Mouse (Mus musculus) Patski (cell line): ENCODE data around the gene Vmn1r118. TPM values are rescaled to one million over a fixed set of nuclear protein-coding genes. Genes with fewer than 3 reads are reported as not detected.
"Not testable (repeated sequence)": the region's sequence is repeated elsewhere in the genome, so short reads cannot be mapped to it uniquely, and the experiment has no call there.

ENCODE experiments used
- ATAC-seq: fragments of 100-300 bp; one replicate; pipeline ENCODE4 v1.8.0; 2021
- CTCF ChIA-PET: fragments of 350-600 bp; sonication (Branson Sonifier 250); formaldehyde crosslinking; loops from one replicate; lab custom pipeline; 2022; ENCODE audit warnings: inconsistent platforms; lab: Charles Lee
- POLR2A ChIA-PET: fragments of 350-600 bp; sonication (Branson Sonifier 250); formaldehyde crosslinking; loops from one replicate; lab custom pipeline; 2022; ENCODE audit warnings: antibody characterized with exemption, inconsistent platforms; lab: Charles Lee
- DNase-seq: peaks from one replicate; pipeline ENCODE4 v3.0.0-alpha.2; 2011; ENCODE audit warnings: low read depth, low spot score
- H3K27me3 ChIP-seq: fragments of 371-371 bp; one replicate; pipeline ENCODE4 v1.5.1; 2021
- in situ Hi-C: fragments of 300-500 bp; cut with MboI; formaldehyde crosslinking; loops from 3 replicates; pipeline ENCODE4 v1.11.1; 2018; ENCODE audit warnings: low pct_unique_long_range_greater_than_20kb, mixed read lengths
- polyA plus RNA-seq: library from polyadenylated mRNA; unstranded; gene quantifications from one replicate; pipeline ENCODE4 v1.2.3, GENCODE M21; 2021

Vmn1r118 gene
- polyA plus RNA-seq, result not detected

DNA sequence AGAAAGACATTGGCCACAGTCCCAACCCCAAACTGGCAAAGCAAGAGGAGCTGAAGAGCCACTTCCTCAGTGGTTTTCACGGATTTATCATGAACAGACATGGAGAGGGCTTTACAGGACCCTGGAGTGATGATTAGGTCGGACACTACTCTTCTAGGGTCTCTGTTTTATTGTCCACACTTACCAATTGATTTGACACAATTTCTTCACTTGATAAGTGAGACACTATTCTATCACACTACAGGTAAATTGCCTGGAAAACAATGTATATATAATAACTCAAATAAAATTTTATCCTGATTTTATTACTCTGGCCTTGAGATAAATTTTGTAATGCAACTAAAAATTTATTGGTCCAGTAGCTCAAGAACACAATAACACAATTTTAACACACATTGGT, at the start of gene Vmn1r118:
Vmn1r118 (minus strand) TSS at position 101 of the 400 bp plus-strand sequence.
- H3K27me3 ChIP-seq, DNase-seq, CTCF ChIA-PET, ATAC-seq, in situ Hi-C loops, POLR2A ChIA-PET: not testable (repeated sequence)

GRCm38 (mm10) chr7:20884021-20884420, 28.1 kb downstream of the Vmn1r118 start, which contains the start of gene Vmn1r117:
TSS of gene Vmn1r117 (minus strand) at chr7:20884121.
- in situ Hi-C loops, POLR2A ChIA-PET, CTCF ChIA-PET, H3K27me3 ChIP-seq, ATAC-seq, DNase-seq: not testable (repeated sequence)

GRCm38 (mm10) chr7:20871956-20872355, 40.2 kb downstream of the Vmn1r118 start, which contains the start of gene Vmn1r116:
TSS of gene Vmn1r116 (plus strand) at chr7:20872256.
- ATAC-seq, CTCF ChIA-PET, POLR2A ChIA-PET, in situ Hi-C loops, DNase-seq, H3K27me3 ChIP-seq: not testable (repeated sequence)

Other genes starting within 250 kb of the Vmn1r118 start
- gene Vmn1r107, start 243.4 kb downstream of the Vmn1r118 start, polyA plus RNA-seq, result not detected
- not detected for gene Vmn1r111, start 209.1 kb downstream of the Vmn1r118 start, polyA plus RNA-seq
- gene Gm10668, start 181.7 kb downstream of the Vmn1r118 start, polyA plus RNA-seq, result not detected
- not detected for gene Vmn1r112, start 141.2 kb downstream of the Vmn1r118 start, polyA plus RNA-seq
- not detected for gene Vmn1r113, start 125.1 kb downstream of the Vmn1r118 start, polyA plus RNA-seq
- gene Vmn1r114, start 100.2 kb downstream of the Vmn1r118 start, polyA plus RNA-seq, result not detected
- gene Vmn1r115, start 67.4 kb downstream of the Vmn1r118 start, polyA plus RNA-seq, result not detected
- not detected for gene Vmn1r116, start 40.1 kb downstream of the Vmn1r118 start, polyA plus RNA-seq
- not detected for gene Vmn1r117, start 28.2 kb downstream of the Vmn1r118 start, polyA plus RNA-seq
- not detected for gene Vmn1r119, start 100.1 kb upstream of the Vmn1r118 start, polyA plus RNA-seq
- not detected for gene Vmn1r120, start 141.4 kb upstream of the Vmn1r118 start, polyA plus RNA-seq
- gene Vmn1r121, start 186.2 kb upstream of the Vmn1r118 start, polyA plus RNA-seq, result not detected
- not detected for gene Vmn1r122, start 221.8 kb upstream of the Vmn1r118 start, polyA plus RNA-seq
- gene Vmn1r123, start 249.8 kb upstream of the Vmn1r118 start, polyA plus RNA-seq, result not detected